Mouse (Mus musculus) kidney, embryonic 14.5 days (tissue): ENCODE measurements around the gene Arrdc1. TPM values are rescaled to one million over a fixed set of nuclear protein-coding genes. Genes with fewer than 3 reads are reported as not detected.
"Not testable (repeated sequence)": the region's sequence is repeated elsewhere in the genome, so short reads cannot be mapped to it uniquely, and the experiment has no call there.

ENCODE experiments used
- ATAC-seq: fragments of 200-750 bp; cut with Nextera tagmentation; 2 replicates; pipeline ENCODE4 v1.8.0; 2017; ENCODE audit warnings: moderate number of reproducible peaks, mild to moderate bottlenecking, moderate TSS enrichment, moderate library complexity; ENCODE audit not compliant: low FRiP score, low TSS enrichment
- H3K27ac ChIP-seq: fragments of 300-500 bp; sonication (generic); 2 replicates; pipeline ENCODE4 v1.5.1; 2014; ENCODE audit warnings: low read depth, mild to moderate bottlenecking, low read length, moderate library complexity, mixed read lengths
- H3K27me3 ChIP-seq: fragments of 300-500 bp; sonication (generic); 2 replicates; pipeline ENCODE4 v1.6.1; 2014; ENCODE audit warnings: mild to moderate bottlenecking, low read length; ENCODE audit not compliant: control insufficient read depth, insufficient read depth
- H3K36me3 ChIP-seq: fragments of 300-500 bp; sonication (generic); 2 replicates; pipeline ENCODE4 v1.6.1; 2014; ENCODE audit warnings: low read length, mixed read lengths; ENCODE audit not compliant: control insufficient read depth, insufficient read depth
- H3K4me1 ChIP-seq: fragments of 300-500 bp; sonication (generic); 2 replicates; pipeline ENCODE4 v1.6.1; 2014; ENCODE audit warnings: low read length, mixed read lengths; ENCODE audit not compliant: control insufficient read depth, insufficient read depth
- H3K4me2 ChIP-seq: fragments of 300-500 bp; sonication (generic); replicated peaks from 2 replicates; pipeline ENCODE4 v1.6.1; 2014; ENCODE audit warnings: low read depth, mild to moderate bottlenecking, low read length
- H3K4me3 ChIP-seq: fragments of 300-500 bp; sonication (generic); 2 replicates; pipeline ENCODE4 v1.5.1; 2014; ENCODE audit warnings: mild to moderate bottlenecking, low read length
- H3K9ac ChIP-seq: fragments of 300-500 bp; sonication (generic); 2 replicates; pipeline ENCODE4 v1.6.1; 2014; ENCODE audit warnings: low read depth, mild to moderate bottlenecking, low read length, moderate library complexity
- H3K9me3 ChIP-seq: fragments of 300-500 bp; sonication (generic); 2 replicates; pipeline ENCODE4 v1.6.1; 2016; ENCODE audit warnings: low read length; ENCODE audit not compliant: control insufficient read depth
- WGBS: fragments of 180-500 bp; shearing (Covaris S2); extraction: QIAGEN DNeasy Blood & Tissue Kit; methylation state at CpG from one replicate; pipeline ENCODE4 v1.1.7; 2014; 5-methylcytosine and 5-hydroxymethylcytosine counted together
- polyA plus RNA-seq: library from polyadenylated mRNA; unstranded; fragments of >200 nt; fragmentation: Nextera tagmentation; extraction: Ambion mirVana; gene quantifications from 2 replicates; pipeline ENCODE4 v1.2.1, GENCODE M21; 2014

Arrdc1 gene
- polyA plus RNA-seq, 1 experiment from 2014 or later, result 40.3 TPM

DNA sequence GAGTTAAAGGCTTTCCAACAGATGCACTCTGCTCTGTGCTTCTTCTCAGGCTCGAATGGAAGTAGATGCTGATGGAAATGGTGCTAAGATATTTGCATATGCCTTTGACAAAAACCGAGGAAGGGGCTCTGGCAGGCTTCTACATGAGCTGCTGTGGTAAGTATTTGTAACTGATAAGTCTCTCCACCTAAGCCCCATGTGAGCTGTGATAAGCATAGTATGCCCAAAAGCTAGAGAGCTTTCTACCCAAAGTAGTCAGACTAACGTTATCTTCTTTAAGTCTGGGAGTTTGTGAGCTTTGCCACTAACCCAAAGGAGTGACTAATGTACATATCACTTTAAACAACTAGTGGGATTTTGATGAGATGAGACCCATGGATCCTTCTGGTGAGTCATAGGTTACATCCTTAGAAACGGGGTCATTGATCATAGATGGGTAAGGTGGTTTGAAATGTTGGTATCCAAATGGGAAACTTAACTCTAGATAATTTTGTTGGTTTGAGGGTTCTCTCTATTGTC is 17.5 kb upstream of the Arrdc1 start:
- Histone ChIP-seq H3K4me2 (no peak overlapping the region), H3K27me3 (no peaks in the 10 kb centered on the region), H3K27ac (no peak overlapping the region), H3K9me3 (no peaks in the 10 kb centered on the region), H3K36me3 (peaks cover 53% of the 10 kb centered on the region), H3K9ac (no peak overlapping the region), H3K4me1 (peaks cover 7% of the 10 kb centered on the region; the same call in 1 of the 2 replicates), H3K4me3 (no peak overlapping the region)
- 91% methylated on average over 4 of the region's 4 CpGs for WGBS
- no peak for ATAC-seq

GRCm38 (mm10) chr2:24950189-24950535 is 15.1 kb upstream of the Arrdc1 start:
- Histone ChIP-seq H3K36me3 (peaks cover 36% of the 10 kb centered on the region), H3K27ac (peak overlapping the region; percentile 67), H3K9me3 (no peaks in the 10 kb centered on the region), H3K4me1 (peaks cover 7% of the 10 kb centered on the region; the same call in 1 of the 2 replicates), H3K9ac (peak overlapping the region; percentile 95), H3K4me3 (peak overlapping the region; percentile 98), H3K27me3 (no peaks in the 10 kb centered on the region), H3K4me2 (peak overlapping the region; percentile 89)
- under 1% methylated on average over 31 of the region's 31 CpGs for WGBS
- no peak; the same call in 1 of the 2 replicates for ATAC-seq

GRCm38 (mm10) chr2:24949421-24950188 is 14.6 kb upstream of the Arrdc1 start, which contains the start of gene Zmynd19:
Gene Zmynd19, plus strand, starts transcription at chr2:24949792.
- peak within 1 kb of the TSS; percentile 89 for H3K4me2 ChIP-seq
- ATAC-seq, result peak; percentile 99
- H3K9me3 ChIP-seq, result no peaks in the 10 kb centered on the region
- peak within 1 kb of the TSS; percentile 95 for H3K9ac ChIP-seq
- peak within 1 kb of the TSS; percentile 98 for H3K4me3 ChIP-seq
- peaks cover 30% of the 10 kb centered on the region for H3K36me3 ChIP-seq
- peaks cover 7% of the 10 kb centered on the region; the same call in 1 of the 2 replicates for H3K4me1 ChIP-seq
- peak within 1 kb of the TSS; percentile 67 for H3K27ac ChIP-seq
- H3K27me3 ChIP-seq, result no peaks in the 10 kb centered on the region
- under 1% methylated on average over 103 of the region's 108 CpGs for WGBS

DNA sequence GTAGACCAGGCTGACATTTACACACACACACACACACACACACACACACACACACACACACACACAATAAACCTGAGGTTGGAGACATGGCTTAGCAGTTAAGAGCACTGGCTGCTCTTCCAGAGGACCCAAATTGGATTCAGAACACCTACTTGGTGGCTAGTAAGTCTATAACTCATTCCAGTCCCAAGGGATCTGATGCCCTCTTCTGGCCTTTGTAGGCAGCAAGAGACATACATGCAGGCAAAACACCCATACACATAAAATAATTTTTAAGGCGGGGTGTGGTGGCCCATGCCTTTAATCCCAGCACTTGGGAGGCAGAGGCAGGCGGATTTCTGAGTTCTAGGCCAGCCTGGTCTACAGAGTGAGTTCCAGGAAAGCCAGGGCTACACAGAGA is 9.3 kb upstream of the Arrdc1 start:
- H3K4me2 ChIP-seq, H3K36me3 ChIP-seq, H3K9me3 ChIP-seq, H3K4me1 ChIP-seq, H3K9ac ChIP-seq, H3K27ac ChIP-seq, ATAC-seq, H3K27me3 ChIP-seq, H3K4me3 ChIP-seq: not testable (repeated sequence)
- 39% methylated on average over 2 of the region's 2 CpGs for WGBS

- no peaks in the 10 kb centered on the region for H3K9me3 ChIP-seq
- H3K36me3 ChIP-seq, result no peaks in the 10 kb centered on the region
- H3K9ac ChIP-seq, result no peak overlapping the region
- H3K4me2 ChIP-seq, result no peak overlapping the region
- H3K4me3 ChIP-seq, result no peak overlapping the region
- no peaks in the 10 kb centered on the region for H3K4me1 ChIP-seq
- ATAC-seq, result no peak
- no peaks in the 10 kb centered on the region for H3K27me3 ChIP-seq
- H3K27ac ChIP-seq, result no peak overlapping the region
- WGBS, result 66% methylated on average over 4 of the region's 4 CpGs
Measured at GRCm38 (mm10) chr2:24942092-24942491, 7.0 kb upstream of the Arrdc1 start.

GRCm38 (mm10) chr2:24934441-24934963 is 550 bp downstream of the Arrdc1 start:
- Histone ChIP-seq H3K4me2 (peak overlapping the region; percentile 95), H3K9me3 (no peaks in the 10 kb centered on the region), H3K9ac (peak overlapping the region; percentile 66), H3K27ac (peak overlapping the region; percentile 73), H3K27me3 (no peaks in the 10 kb centered on the region), H3K4me3 (peak overlapping the region; percentile 65), H3K4me1 (peaks cover 12% of the 10 kb centered on the region; the same call in 1 of the 2 replicates), H3K36me3 (no peaks in the 10 kb centered on the region)
- 5% methylated on average over 19 of the region's 19 CpGs for WGBS
- peak; percentile 56 for ATAC-seq

DNA sequence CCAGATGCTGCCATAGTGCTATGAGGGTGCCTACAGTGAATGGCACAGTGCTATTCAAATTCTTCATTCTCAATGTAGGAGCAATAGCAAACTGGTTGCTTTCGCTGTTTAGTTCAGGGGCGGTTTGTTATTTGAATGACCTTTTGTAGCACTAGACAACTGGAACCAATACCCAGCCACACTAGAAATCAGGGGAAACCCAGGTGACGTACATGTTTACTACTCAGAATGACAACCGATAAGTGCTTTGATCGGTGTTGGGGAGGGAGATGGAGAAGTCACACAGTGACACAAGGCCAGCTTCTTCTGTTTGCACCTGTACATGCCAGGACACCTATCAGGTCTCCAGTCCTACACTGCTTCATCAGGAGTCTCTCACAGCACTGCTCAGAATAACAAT is 5.5 kb downstream of the Arrdc1 start:
- Histone ChIP-seq H3K9ac (no peak overlapping the region), H3K4me1 (peaks cover 8% of the 10 kb centered on the region; the same call in 1 of the 2 replicates), H3K4me2 (no peak overlapping the region), H3K9me3 (no peaks in the 10 kb centered on the region), H3K27me3 (no peaks in the 10 kb centered on the region; the same call in 1 of the 2 replicates), H3K36me3 (no peaks in the 10 kb centered on the region), H3K27ac (no peak overlapping the region), H3K4me3 (no peak overlapping the region)
- no peak for ATAC-seq
- WGBS, result 91% methylated on average over 5 of the region's 5 CpGs

DNA sequence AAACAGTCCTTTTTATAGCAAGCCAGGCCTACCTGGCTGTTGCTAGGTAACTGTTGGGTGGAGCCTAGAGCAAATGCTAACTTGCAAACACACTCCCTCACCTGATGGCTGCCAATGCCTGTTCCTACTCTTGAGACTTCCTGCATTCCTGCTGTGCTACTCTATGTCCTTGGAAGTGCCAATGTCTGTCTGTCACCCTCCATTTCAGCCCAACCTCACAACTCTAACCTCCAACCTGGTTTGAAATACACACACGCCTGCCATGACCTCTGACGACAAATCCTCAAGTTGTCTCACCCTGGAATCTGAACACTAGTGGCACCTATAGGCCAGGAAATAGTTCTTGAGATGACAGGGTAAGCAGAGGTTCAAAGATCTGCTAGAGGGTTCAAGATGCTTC is 5.9 kb downstream of the Arrdc1 start:
- Histone ChIP-seq H3K4me3 (no peak overlapping the region), H3K4me2 (no peak overlapping the region), H3K4me1 (peaks cover 3% of the 10 kb centered on the region; the same call in 1 of the 2 replicates), H3K9ac (no peak overlapping the region), H3K27ac (no peak overlapping the region; the same call in 1 of the 2 replicates), H3K9me3 (no peaks in the 10 kb centered on the region), H3K36me3 (no peaks in the 10 kb centered on the region), H3K27me3 (no peaks in the 10 kb centered on the region; the same call in 1 of the 2 replicates)
- 62% methylated on average over 2 of the region's 2 CpGs for WGBS
- ATAC-seq, result no peak
